Mouse (Mus musculus): ENCODE data around the gene Rab3d.

GRCm38 (mm10) chr9:21865673-21866398, 52.2 kb downstream of the Rab3d start:
- TF ChIP-seq ZC3H11A (IDR thresholded peaks at IDR 0.05; ENCODE audit: borderline replicate concordance, low read depth, low read length) (no peak), CHD2 (IDR thresholded peaks at IDR 0.05; ENCODE audit: low read depth, low read length) (no peak), ZNF384 (IDR thresholded peaks at IDR 0.05; ENCODE audit: low read depth, low read length) (no peak), MAFK (IDR thresholded peaks at IDR 0.05; ENCODE audit: insufficient read depth, low read depth, low read length) (no peak)

Measured in ES-E14 (cell line).